Mouse (Mus musculus): Measurements from ENCODE around the gene Ech1. TPM values are rescaled to one million over a fixed set of nuclear protein-coding genes. Genes with fewer than 3 reads are reported as not detected.

Ech1 gene
- total and polyA plus RNA-seq, 3 experiments, result 74.7 to 99.5 TPM; not detected in 1

- Histone ChIP-seq H3K27me3 (ENCODE audit: control insufficient read depth in 1 of 2, insufficient read depth in 2 of 2, low read length in 2 of 2) (no peaks in the 10 kb centered on the region), H3K9me3 (replicated peaks; ENCODE audit: insufficient read depth, low read length) (no peaks in the 10 kb centered on the region), H3K4me1 (ENCODE audit: control insufficient read depth in 1 of 2, insufficient read depth in 2 of 2, low read length in 2 of 2) (peaks cover 0 to 3% of the 10 kb centered on the region in 2 experiments; a peak in 2 of 4 replicates), H3K9ac (ENCODE audit: control insufficient read depth, low read depth, low read length, poor library complexity, severe bottlenecking) (no peak overlapping the region), H3K27ac (ENCODE audit: control insufficient read depth, low read depth, low read length) (no peak overlapping the region), H3K79me2 (ENCODE audit: control insufficient read depth, insufficient read depth, low read length, poor library complexity) (no peaks in the 10 kb centered on the region), H3K36me3 (ENCODE audit: control insufficient read depth in 1 of 2, insufficient read depth in 2 of 2, low read length in 2 of 2) (peaks cover 0 to 1% of the 10 kb centered on the region in 2 experiments; a peak in 1 of 4 replicates), H3K4me3 (ENCODE audit: control insufficient read depth in 1 of 2, insufficient read depth in 1 of 2, low read depth in 2 of 2, low read length in 2 of 2) (no peak overlapping the region)
- TF ChIP-seq KAT2A (conservative IDR thresholded peaks at IDR 0.05; ENCODE audit: low read depth, low read length) (no peak), TBP (IDR thresholded peaks at IDR 0.05; ENCODE audit: low read depth, low read length) (no peak), MYC (IDR thresholded peaks at IDR 0.05; ENCODE audit: low read depth, low read length) (no peak), POLR2AphosphoS2 (IDR thresholded peaks at IDR 0.05; ENCODE audit: low read length) (no peak), ZMIZ1 (IDR thresholded peaks at IDR 0.05; ENCODE audit: low read depth, low read length) (no peak), ZKSCAN1 (IDR thresholded peaks at IDR 0.05; ENCODE audit: low read depth, low read length) (no peak)
- no peak for DNase-seq (ENCODE audit: low read depth, low spot score)
Observed at GRCm38 (mm10) chr7:28785161-28785560, 39.9 kb upstream of the Ech1 start.

- Histone ChIP-seq H3K27ac (ENCODE audit: control insufficient read depth, low read depth, low read length) (no peak overlapping the region), H3K4me3 (ENCODE audit: control insufficient read depth in 1 of 2, insufficient read depth in 1 of 2, low read depth in 2 of 2, low read length in 2 of 2) (no peak overlapping the region), H3K4me1 (ENCODE audit: control insufficient read depth in 1 of 2, insufficient read depth in 2 of 2, low read length in 2 of 2) (no peaks in the 10 kb centered on the region), H3K9ac (ENCODE audit: control insufficient read depth, low read depth, low read length, poor library complexity, severe bottlenecking) (no peak overlapping the region), H3K79me2 (ENCODE audit: control insufficient read depth, insufficient read depth, low read length, poor library complexity) (no peaks in the 10 kb centered on the region), H3K36me3 (ENCODE audit: control insufficient read depth in 1 of 2, insufficient read depth in 2 of 2, low read length in 2 of 2) (no peaks in the 10 kb centered on the region), H3K9me3 (replicated peaks; ENCODE audit: insufficient read depth, low read length) (no peaks in the 10 kb centered on the region), H3K27me3 (ENCODE audit: control insufficient read depth in 1 of 2, insufficient read depth in 2 of 2, low read length in 2 of 2) (no peaks in the 10 kb centered on the region)
- no peak for DNase-seq (ENCODE audit: low read depth, low spot score)
- no peak for TF ChIP-seq E2F4 (IDR thresholded peaks at IDR 0.05; ENCODE audit: borderline replicate concordance, low read depth, low read length)
Observed at GRCm38 (mm10) chr7:28787884-28788283, 37.1 kb upstream of the Ech1 start.

GRCm38 (mm10) chr7:28788307-28789195, 36.5 kb upstream of the Ech1 start, which contains the start of gene Rinl:
Gene Rinl, plus strand, starts transcription at chr7:28788969.
- Histone ChIP-seq H3K79me2 (ENCODE audit: control insufficient read depth, insufficient read depth, low read length, poor library complexity) (no peaks in the 10 kb centered on the region), H3K9me3 (replicated peaks; ENCODE audit: insufficient read depth, low read length) (no peaks in the 10 kb centered on the region), H3K27me3 (ENCODE audit: control insufficient read depth in 1 of 2, insufficient read depth in 2 of 2, low read length in 2 of 2) (no peaks in the 10 kb centered on the region), H3K36me3 (ENCODE audit: control insufficient read depth in 1 of 2, insufficient read depth in 2 of 2, low read length in 2 of 2) (no peaks in the 10 kb centered on the region), H3K4me3 (ENCODE audit: control insufficient read depth in 1 of 2, insufficient read depth in 1 of 2, low read depth in 2 of 2, low read length in 2 of 2) (no peak within 1 kb of the TSS), H3K27ac (ENCODE audit: control insufficient read depth, low read depth, low read length) (no peak within 1 kb of the TSS), H3K9ac (ENCODE audit: control insufficient read depth, low read depth, low read length, poor library complexity, severe bottlenecking) (no peak within 1 kb of the TSS), H3K4me1 (ENCODE audit: control insufficient read depth in 1 of 2, insufficient read depth in 2 of 2, low read length in 2 of 2) (no peaks in the 10 kb centered on the region)
- no peak for TF ChIP-seq NRF1 (IDR thresholded peaks at IDR 0.05; ENCODE audit: insufficient read depth, low read depth, low read length, poor library complexity, severe bottlenecking)
- no peak for TF ChIP-seq CTCF (IDR thresholded peaks at IDR 0.05 in 2 of 3, conservative IDR thresholded peaks at IDR 0.05 in 1 of 3; ENCODE audit: control insufficient read depth in 1 of 3, insufficient read depth in 1 of 3, low read depth in 2 of 3, low read length in 3 of 3, poor library complexity in 1 of 3, severe bottlenecking in 1 of 3)
- TF ChIP-seq EP300 (IDR thresholded peaks at IDR 0.05; ENCODE audit: low read depth in 1 of 2, low read length in 2 of 2), result no peak
- no peak for TF ChIP-seq USF2 (IDR thresholded peaks at IDR 0.05; ENCODE audit: borderline replicate concordance in 1 of 2, insufficient read depth in 1 of 2, low read depth in 1 of 2, low read length in 2 of 2)
- TF ChIP-seq POLR2AphosphoS5 (IDR thresholded peaks at IDR 0.05; ENCODE audit: borderline replicate concordance, low read depth, low read length), result no peak
- TF ChIP-seq MAFK (IDR thresholded peaks at IDR 0.05; ENCODE audit: borderline replicate concordance, low read depth, low read length), result no peak
- TF ChIP-seq ZNF384 (IDR thresholded peaks at IDR 0.05; ENCODE audit: low read depth, low read length), result no peak
- TF ChIP-seq MYC (IDR thresholded peaks at IDR 0.05; ENCODE audit: low read depth, low read length), result no peak
- TF ChIP-seq POLR2A (IDR thresholded peaks at IDR 0.05; ENCODE audit: control insufficient read depth in 1 of 2, insufficient read depth in 1 of 2, low read depth in 1 of 2, low read length in 2 of 2, poor library complexity in 1 of 2), result no peak
- no peak for TF ChIP-seq ETS1 (IDR thresholded peaks at IDR 0.05; ENCODE audit: low read depth, low read length)
- TF ChIP-seq E2F4 (IDR thresholded peaks at IDR 0.05; ENCODE audit: borderline replicate concordance, low read depth, low read length), result no peak
- TF ChIP-seq NELFE (IDR thresholded peaks at IDR 0.05; ENCODE audit: low read depth, low read length), result no peak
- no peak for TF ChIP-seq MAX (IDR thresholded peaks at IDR 0.05; ENCODE audit: low read length)
- no peak for DNase-seq (ENCODE audit: low read depth, low spot score)
